Mouse (Mus musculus): Measurements from ENCODE around the gene Yipf1.
A peak's percentile ranks its signal among the peaks of the same experiment; 100 is the strongest.
"Not testable (repeated sequence)": the region's sequence is repeated elsewhere in the genome, so short reads cannot be mapped to it uniquely, and the experiment has no call there.

The Yipf1 gene

DNA sequence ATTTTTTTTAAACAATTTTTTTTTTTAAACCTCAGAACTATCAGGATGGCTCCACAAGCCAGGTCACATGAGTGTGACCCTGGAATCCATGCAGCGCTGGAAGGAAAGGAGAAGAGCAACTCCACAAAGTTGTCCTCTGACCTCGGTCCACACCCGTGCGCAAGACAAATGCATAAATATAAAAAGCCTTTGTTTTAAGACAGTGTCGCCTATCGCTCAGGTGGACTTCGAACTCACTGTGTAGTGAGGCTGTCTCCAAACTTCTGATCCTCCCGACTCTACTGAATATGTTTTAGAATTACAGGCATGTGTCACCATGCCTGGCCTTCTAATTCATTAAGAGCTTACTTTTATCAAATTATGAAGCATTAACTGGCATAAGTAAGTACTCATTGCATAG is 14.4 kb downstream of the Yipf1 start:
- DNase-seq = no peak

DNA sequence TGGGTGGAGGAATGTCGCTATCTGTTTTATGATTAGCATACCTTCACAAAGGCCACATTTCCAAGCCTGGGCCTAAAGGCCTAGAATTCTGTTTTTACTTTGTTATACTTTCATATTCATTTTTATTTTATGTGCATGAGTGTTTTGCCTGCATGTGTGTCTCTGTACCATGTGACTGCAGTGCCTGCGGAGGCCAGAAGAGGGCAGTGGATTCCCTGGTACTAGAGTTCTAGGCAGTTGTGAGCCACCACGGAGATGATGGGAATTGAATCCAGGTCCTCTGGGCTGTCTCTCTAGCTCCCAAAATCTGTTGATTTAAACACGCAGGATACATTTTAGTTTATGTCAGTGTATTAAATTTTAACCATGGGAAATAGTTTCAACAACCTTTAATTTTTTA is 19.4 kb downstream of the Yipf1 start:
- peak in 1 of 2 experiments; percentile 39 for DNase-seq

DNA sequence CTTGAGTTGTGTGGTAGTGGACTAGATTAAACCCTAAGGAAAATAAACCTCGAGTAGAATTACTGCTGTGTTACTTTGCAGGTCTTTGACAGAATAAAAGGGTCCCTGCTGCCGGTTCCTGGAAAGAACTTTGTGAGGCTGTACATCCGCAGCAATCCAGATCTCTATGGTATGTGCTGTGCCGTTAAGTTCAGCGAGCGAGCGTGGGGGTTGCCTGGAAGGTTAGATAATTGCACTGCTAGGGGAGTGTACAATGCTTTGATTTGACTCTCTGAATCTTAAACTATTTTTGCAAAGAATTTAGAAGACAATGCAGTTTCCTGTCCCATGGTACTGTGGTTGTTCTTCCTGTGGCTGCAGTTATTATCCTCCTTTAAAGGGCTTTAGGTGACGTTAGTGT is 22.2 kb downstream of the Yipf1 start:
- DNase-seq = no peak

- peak; percentile 27 to 29 for DNase-seq
Observed at GRCm38 (mm10) chr4:107337455-107337854, 23.3 kb downstream of the Yipf1 start.

GRCm38 (mm10) chr4:107341354-107341753 is 27.2 kb downstream of the Yipf1 start:
- DNase-seq = no peak

GRCm38 (mm10) chr4:107344612-107345011 is 30.4 kb downstream of the Yipf1 start:
- DNase-seq = no peak

DNA sequence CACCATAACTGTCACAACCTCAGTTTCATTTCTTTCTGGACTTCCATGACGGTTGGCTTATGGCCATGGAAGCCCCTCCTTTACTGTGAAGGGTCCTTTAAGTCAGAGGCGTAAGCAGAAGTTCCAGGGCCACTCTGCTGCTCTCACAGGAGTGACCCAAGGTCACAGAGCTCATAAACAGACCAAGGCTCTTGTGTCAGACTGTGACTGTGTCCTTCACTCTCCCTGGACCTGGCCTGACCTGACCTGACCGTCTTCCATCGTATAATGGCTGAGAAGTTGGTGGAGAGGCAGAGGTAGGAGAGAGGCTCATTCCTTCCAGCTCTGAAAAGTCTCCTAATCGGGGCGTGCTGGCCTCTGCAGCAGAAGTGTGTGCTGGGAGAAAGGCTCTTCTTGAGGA is 33.1 kb downstream of the Yipf1 start:
- DNase-seq = no peak

GRCm38 (mm10) chr4:107348529-107349310 is 34.6 kb downstream of the Yipf1 start:
- no peak for DNase-seq

GRCm38 (mm10) chr4:107349311-107350008 is 35.3 kb downstream of the Yipf1 start:
- DNase-seq = peak; percentile 35 to 48

- DNase-seq = no peak
Observed at GRCm38 (mm10) chr4:107351368-107351767, 37.2 kb downstream of the Yipf1 start.

GRCm38 (mm10) chr4:107353612-107354011 is 39.4 kb downstream of the Yipf1 start:
- peak; percentile 38 to 50 for DNase-seq

DNA sequence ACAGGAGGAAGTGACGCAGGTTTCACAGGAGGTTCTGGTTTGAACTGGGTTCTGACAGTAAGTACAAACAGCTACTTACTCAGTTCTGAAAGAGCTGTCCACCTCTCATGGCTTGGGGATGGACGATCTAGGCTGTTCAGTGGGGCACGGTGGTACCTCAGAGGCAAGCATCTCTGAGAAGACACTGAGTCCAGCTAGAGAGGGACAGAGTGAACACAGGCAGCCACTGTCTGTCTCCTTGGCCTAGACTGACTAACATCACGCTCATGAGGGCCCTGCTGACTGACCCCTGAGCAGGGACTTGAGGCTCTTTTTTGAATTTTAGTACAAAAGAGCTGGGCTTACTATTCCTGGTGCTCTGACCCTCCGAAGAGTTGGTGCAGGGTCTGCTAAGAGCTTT is 40.0 kb downstream of the Yipf1 start:
- no peak for DNase-seq

DNA sequence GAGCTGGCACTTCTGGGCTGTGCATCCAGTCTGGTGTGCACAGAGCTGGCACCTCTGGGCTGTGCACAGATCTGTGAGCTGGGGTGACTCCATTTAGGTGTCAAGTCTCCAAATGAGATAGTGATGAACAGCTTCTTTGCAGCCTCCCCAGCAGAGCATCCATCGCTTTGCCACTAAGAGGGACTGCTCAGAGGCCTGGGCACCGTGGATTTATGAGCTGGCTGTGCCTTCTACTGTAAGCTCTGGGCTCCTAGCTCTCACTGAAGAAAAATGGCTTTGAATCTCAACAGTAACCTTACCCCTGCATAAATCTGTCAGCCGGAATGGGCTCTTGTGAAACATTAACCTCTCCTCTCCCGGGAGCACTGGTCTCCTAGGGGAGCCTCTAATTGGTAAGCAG is 40.4 kb downstream of the Yipf1 start:
- DNase-seq = peak; percentile 41

DNA sequence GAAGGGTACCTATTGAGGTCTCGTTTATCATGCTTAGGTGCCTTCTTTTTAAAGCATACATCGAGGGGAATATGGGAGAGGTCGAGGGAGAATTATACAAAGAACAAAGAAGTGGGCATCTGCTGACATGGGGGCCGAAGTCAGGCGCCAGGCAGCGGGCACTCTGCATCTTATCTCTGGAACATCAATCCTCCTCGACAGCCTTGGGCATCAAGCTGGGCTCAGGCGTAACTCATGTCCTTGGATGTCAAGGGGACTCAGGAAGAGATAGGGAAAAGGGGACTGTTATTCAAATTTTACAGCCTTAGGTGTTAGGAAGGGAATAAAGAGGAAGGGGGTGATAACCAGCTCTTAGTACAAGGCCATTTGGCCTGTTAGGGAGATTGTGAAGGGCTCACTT is 43.0 kb downstream of the Yipf1 start:
- not testable (repeated sequence) for DNase-seq

DNA sequence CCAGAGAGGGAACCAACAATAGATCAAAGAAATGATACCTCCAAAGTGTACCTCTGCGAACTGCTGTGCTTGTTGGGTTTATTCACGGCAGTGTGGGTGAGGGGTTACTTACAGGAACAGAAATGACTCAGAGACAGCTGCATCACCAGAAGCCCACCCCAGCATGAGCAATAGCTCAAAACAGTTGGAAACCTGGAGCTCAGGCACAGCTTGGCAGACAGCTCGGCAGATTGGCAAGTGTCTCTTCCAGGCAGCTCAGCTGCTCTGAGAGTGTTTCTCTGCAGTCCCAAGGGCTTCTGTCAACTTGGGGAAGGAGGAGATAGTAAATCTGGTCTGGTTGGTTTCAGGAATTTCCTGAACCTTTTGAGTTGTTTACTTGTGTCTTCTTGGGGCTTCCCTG is 44.3 kb downstream of the Yipf1 start:
- DNase-seq = no peak

DNA sequence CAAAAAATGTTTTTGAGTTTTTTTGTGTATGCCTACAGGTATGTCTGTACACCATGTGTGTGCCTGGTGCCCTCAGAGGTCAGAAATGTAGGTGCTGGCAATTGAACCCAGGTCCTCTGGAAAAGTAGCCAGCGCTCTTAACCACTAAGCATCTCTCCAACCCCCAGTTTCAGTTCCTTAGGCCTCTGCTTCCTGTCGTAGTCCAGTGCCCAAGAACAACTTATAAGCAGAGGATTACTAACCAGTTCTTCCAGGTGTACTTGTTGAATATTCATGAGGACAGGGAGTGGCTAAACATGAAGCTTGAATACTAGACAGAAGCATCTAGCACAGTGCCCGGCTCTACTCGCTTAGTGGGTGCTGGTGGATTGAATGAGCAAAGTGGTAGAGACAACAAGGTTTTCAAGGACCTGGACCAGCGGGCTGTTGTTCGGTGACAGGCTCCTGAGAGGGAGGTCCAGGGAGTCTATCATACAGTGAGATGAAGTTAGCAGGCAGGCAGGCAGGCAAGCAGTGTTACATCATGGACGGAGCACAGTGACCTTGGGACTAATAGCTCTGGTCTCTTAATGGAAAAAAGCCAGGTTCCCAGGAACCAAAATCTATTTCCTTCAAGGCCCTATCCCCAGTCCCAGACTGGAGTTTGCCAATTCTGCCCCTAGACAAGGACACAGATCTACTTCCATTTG is 46.4 kb downstream of the Yipf1 start:
- DNase-seq = peak; percentile 18 to 37

GRCm38 (mm10) chr4:107362755-107363154 is 48.6 kb downstream of the Yipf1 start:
- no peak for DNase-seq

DNA sequence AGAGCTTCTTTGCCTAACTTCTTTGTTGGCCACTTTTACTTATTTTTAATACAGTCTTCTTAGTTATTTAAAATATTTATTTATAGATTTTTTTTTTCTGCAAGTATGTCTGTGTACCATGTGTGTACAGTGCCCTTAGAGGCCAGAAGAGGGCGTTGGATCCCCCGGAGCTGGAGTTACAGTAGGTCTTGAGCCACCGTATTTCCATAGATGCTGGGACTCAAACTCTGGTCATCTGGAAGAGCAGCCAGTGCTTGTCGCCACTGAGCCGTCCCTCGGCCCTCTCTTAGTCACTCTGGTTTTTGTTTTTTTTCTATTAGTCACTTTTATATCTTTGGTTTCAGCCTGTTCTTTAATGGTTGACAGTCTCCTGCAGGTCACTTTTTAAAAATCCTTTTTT is 49.4 kb downstream of the Yipf1 start:
- no peak for DNase-seq

DNA sequence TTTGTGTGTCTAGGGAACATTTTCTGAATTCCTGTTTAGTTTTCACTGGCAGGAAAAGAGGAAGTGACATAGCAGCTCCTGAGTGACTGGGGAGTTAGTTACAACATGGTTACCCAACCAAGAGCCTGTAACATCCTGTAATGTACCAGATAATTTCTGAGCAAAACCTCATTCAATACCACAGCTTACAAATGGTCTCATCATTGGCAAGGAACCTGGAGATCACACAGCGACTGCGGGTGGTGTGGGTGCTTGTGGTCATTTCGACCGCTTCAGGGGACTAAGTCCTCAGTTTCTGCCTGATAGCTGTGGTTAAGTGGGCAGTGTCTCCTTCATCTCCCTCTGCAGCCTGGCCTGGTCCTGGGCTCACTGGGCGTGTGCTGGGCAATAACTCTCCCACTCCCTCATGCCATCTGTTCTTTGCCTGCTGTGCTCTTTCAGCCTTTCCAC is 50.1 kb downstream of the Yipf1 start:
- no peak for DNase-seq

- not testable (repeated sequence) for DNase-seq
Observed at GRCm38 (mm10) chr4:107366408-107366807, 52.2 kb downstream of the Yipf1 start.

DNA sequence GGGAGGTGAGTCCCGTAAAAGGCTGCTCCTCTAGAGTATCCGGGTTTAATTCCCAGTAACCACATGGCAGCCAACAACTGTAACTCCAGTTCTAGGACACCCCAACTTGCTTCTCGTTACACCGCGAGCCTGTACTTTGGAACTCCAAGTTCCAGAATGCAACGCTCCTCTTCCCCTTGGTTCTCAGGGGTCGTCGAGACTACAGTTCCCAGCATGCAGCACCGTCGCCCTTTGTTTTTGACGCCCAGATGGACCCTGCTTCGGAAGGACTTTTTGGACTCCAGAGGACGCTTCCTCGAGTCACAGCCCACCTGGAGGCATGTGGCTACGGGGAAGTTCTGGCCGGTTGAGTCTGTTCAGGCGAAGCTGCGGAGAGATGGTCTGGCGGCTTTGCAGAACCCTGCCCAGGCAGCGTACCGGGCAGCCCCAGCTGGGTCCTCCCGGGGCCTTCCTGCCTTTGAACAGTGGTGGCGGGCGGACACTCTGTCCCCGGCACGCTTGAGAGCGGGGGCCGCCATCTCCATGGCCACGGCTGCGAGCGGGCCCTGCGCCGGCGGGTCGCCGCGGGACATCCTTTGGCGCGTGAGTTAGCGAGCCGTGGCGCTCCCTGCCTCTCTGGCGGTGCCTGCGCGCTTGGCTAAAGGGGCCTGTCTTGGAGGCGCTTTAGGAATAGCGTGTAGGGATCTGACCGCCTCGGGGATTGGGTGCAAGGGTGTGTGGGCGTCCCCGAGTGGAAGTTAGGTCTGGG is 53.6 kb downstream of the Yipf1 start, which contains the start of gene Ndc1:
Ndc1 (plus strand) TSS at position 218 of the 748 bp plus-strand sequence.
- peak; percentile 88 to 91 for DNase-seq

- DNase-seq = peak in 1 of 2 experiments; percentile 23
Observed at GRCm38 (mm10) chr4:107372304-107372703, 58.1 kb downstream of the Yipf1 start.

DNA sequence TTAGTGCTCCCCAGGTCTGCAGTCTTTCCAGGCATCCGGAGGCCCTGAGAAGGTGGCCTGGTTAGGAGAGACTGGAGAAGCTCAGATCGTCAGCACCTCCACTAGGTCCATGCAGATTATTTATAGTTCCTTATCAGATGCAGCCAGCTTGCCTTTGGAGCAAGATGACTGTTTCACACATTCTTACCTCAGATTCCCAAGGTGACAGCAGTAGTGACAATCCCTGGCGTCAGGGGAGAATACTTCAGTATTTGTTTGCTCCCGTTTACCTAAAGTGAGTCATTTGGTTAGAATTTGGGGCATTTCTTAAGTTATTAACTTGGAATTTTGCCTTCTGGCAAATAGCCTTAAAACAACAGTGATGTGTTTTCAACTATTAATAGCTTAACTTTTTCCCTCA is 60.5 kb downstream of the Yipf1 start:
- no peak for DNase-seq
